Mouse (Mus musculus) gastrocnemius, adult 2 months (tissue): ENCODE measurements around the gene Gm42906. TPM values are rescaled to one million over a fixed set of nuclear protein-coding genes. Genes with fewer than 3 reads are reported as not detected.

Experiments
- DNase-seq: peaks from one replicate; pipeline ENCODE4 v3.0.0; 2022
- H3K27ac ChIP-seq: fragments of 200-600 bp; 2 replicates; pipeline ENCODE4 v1.8.1; 2022; ENCODE audit warnings: mild to moderate bottlenecking
- H3K4me3 ChIP-seq: fragments of 200-600 bp; 2 replicates; pipeline ENCODE4 v1.8.1; 2022; ENCODE audit warnings: mild to moderate bottlenecking, moderate library complexity
- CTCF ChIP-seq: fragments of 200-600 bp; IDR thresholded peaks from 2 replicates; pipeline ENCODE4 v1.8.1; 2022; ENCODE audit warnings: antibody characterized with exemption, mild to moderate bottlenecking, moderate library complexity
- intact Hi-C: fragments of 180-260 bp; cut with DNase I; formaldehyde crosslinking; loops from one replicate; pipeline ENCODE4 v1.15.1; 2025
- total RNA-seq, 2 experiments: library from RNA; stranded (reverse); gene quantifications; 2 replicates each; pipeline ENCODE4 v1.2.3; 2021

Gm42906 gene
- total RNA-seq, 2 experiments from 2014 or later = 1.1 to 1.3 TPM

GRCm38 (mm10) chr5:151092886-151093665, 334.9 kb downstream of the Gm42906 start:
- intact Hi-C loops = no loop called here
- no peak overlapping the region for H3K4me3 ChIP-seq
- H3K27ac ChIP-seq = no peak overlapping the region
- no peak for TF ChIP-seq CTCF
- no peak for DNase-seq

DNA sequence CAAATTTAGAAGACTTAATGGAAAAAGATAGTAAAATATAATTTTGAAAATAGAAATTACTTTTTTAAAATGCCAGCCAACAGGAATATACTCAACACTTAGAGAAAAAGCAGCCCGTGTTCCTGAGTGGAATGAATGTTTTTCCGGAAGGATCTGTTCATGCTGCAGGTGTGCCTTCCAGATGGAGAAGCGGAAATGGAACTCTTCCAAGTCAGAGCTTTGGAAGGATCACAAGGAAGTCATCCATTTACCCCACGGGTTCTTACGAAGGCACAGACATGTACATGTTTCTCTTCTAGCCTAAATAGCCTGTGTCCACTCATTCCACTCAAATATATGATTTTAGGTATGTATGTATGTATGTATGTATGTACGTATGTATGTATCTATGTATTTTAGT, 337.0 kb downstream of the Gm42906 start:
- Histone ChIP-seq H3K4me3 (no peak overlapping the region), H3K27ac (no peak overlapping the region)
- DNase-seq = no peak
- intact Hi-C loops = no loop called here
- TF ChIP-seq CTCF = no peak

DNA sequence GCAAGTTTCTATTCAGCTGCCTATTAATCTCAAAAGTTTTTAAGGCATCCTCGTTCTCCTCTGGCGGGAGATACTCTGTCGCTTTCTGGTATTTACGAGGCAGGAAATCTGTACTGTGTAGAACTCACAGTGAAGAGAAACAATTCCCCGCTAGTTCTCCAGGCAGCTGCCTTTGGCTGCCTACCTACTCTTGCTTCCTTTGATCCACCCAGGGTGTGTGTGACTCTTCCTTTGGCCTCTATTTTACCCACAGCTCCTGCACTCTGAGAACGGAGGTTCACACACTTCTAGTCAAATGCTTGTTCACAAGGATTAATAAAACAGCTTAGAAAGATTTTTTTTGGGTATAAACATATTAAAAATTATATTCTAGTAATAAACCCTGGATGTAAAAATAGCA, 338.8 kb downstream of the Gm42906 start:
- no peak for TF ChIP-seq CTCF
- intact Hi-C loops = no loop called here
- no peak for DNase-seq

DNA sequence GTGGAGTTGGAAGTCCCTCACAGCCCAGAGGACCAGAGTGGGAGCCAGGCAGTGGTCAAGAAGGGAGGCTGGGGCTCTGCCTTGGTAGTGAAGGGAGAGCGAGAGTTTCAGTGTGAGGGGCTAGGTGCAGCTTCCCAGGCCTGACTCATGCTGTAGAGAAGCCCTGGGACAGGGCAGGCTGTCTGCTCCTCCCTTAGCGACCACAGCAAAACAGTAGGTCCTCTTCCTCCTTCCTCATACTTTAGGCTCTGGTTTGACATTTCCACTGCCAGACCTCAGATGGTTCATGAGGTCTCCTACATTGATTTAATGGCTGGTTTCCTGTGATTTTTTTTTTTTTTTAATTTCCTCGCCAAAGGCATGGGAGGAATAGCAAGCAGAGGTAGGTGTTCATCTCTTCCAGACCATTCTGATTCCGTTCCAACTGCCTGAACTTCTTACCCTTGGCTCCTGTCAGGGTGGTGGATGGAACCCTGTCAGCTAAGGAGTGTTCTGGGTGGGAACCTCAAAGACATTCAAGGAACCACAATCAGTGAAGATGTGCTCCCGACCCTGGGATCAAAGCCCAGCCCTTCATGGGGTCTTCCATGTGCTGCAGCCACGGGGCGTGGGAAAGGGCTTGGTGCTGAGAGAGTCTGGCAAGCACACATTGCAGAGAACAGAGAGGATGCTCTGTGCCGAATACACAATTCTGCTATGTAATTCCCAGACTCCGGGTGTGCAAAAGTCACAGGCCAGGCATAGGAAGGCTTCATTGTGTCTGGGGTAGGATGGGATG, 341.3 kb downstream of the Gm42906 start:
- DNase-seq = peak; percentile 45
- H3K4me3 ChIP-seq = peak overlapping the region; percentile 29
- TF ChIP-seq CTCF = no peak
- H3K27ac ChIP-seq = peak overlapping the region; percentile 71
- intact Hi-C loops = no loop called here

More for the DNA sequence above, 338.8 kb downstream of the Gm42906 start:
- H3K27ac ChIP-seq = peak overlapping the region; percentile 72
- peak overlapping the region; percentile 30; the same call in 1 of the 2 replicates for H3K4me3 ChIP-seq

- Histone ChIP-seq H3K4me3 (no peak overlapping the region), H3K27ac (peak overlapping the region; percentile 71)
- TF ChIP-seq CTCF = no peak
- intact Hi-C loops = no loop called here
- DNase-seq = no peak
These were observed 342.2 kb downstream of the Gm42906 start for GRCm38 (mm10) chr5:151085749-151086148.

GRCm38 (mm10) chr5:151080276-151080675, 347.7 kb downstream of the Gm42906 start:
- no peak for TF ChIP-seq CTCF
- intact Hi-C loops = no loop called here
- no peak overlapping the region for H3K27ac ChIP-seq
- no peak for DNase-seq
- no peak overlapping the region for H3K4me3 ChIP-seq

DNA sequence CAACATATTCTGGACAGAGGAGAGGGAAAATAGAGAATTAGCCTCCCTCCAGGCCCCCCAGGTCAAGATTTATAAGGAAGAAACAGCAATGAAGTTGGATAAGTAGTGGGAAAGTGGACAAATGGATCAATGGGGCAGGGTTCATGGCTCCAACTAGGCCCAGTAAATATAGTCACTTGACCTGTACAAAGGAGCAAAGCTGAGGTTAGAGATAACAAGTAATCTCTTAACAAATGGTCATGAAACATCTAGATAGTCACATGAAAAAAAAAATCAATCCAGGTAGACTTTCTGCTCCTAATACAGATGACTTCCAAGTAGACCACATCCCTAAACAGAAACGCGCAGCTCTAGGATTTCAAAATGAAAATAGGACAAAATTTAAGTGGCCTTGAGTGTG, 350.0 kb downstream of the Gm42906 start:
- intact Hi-C loops = no loop called here
- no peak overlapping the region for H3K27ac ChIP-seq
- no peak overlapping the region for H3K4me3 ChIP-seq
- TF ChIP-seq CTCF = no peak
- DNase-seq = no peak

- TF ChIP-seq CTCF = no peak
- intact Hi-C loops = no loop called here
- Histone ChIP-seq H3K4me3 (no peak overlapping the region), H3K27ac (peak overlapping the region; percentile 9; the same call in 1 of the 2 replicates)
- DNase-seq = no peak
These were observed 351.0 kb downstream of the Gm42906 start for GRCm38 (mm10) chr5:151076917-151077316.

- 0 out of 2 replicates have a peak overlapping the region, but pooled peaks have one; percentile 12 for H3K27ac ChIP-seq
- H3K4me3 ChIP-seq = no peak overlapping the region
- TF ChIP-seq CTCF = no peak
- DNase-seq = no peak
- intact Hi-C loops = no loop called here
These were observed 353.7 kb downstream of the Gm42906 start for GRCm38 (mm10) chr5:151074282-151074681.

GRCm38 (mm10) chr5:151071430-151071829, 356.5 kb downstream of the Gm42906 start:
- TF ChIP-seq CTCF = no peak
- peak overlapping the region; percentile 43; the same call in 1 of the 2 replicates for H3K27ac ChIP-seq
- no peak overlapping the region for H3K4me3 ChIP-seq
- DNase-seq = peak; percentile 49
- intact Hi-C loops = no loop called here

- TF ChIP-seq CTCF = no peak
- DNase-seq = no peak
- H3K4me3 ChIP-seq = no peak overlapping the region
- intact Hi-C loops = no loop called here
- H3K27ac ChIP-seq = peak overlapping the region; percentile 43; the same call in 1 of the 2 replicates
These were observed 357.1 kb downstream of the Gm42906 start for GRCm38 (mm10) chr5:151070896-151071295.

DNA sequence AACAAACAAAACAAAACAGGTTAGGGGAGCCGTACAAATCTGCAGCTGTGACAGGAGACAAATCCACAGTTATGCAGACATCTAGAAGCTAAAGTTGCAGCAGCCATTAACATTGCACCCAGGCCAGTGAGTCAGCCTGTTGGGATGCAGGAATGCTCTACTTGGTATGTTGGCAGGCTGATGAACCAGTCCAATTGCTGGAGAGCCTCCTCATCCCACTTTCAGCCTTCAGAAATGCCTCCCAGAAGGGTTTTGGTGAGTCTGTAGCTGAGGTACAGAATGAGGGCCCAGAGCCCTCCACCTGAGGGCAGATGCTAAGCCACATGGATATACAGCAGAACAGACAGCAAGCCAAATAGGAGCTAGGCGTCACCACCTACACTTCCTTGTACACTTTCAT, 358.4 kb downstream of the Gm42906 start:
- no peak for DNase-seq
- Histone ChIP-seq H3K27ac (peak overlapping the region; percentile 46), H3K4me3 (no peak overlapping the region)
- intact Hi-C loops = loop anchor here (10.0 kb wide), 1 partner anchor 295 kb away; no protein-coding TSS in a partner anchor
- no peak for TF ChIP-seq CTCF

DNA sequence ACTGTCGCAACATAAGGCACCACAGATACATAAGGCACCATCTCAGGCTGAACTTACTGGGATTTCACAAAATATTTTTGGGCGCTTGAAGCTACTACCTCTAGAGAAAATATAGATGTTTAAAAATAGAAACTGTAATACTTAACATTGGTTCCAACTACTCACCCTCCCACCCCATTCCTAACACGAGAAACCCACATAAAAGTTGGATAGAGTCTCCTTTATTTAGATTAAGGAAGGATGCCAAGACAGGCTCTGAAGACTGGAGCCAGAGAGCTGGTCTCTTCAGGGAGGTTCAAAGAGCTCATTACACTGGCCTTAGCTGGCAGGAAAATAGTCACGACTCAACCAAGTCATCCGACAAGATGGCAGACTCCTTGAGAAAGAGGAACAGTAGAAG, 361.9 kb downstream of the Gm42906 start:
- Histone ChIP-seq H3K27ac (peak overlapping the region; percentile 76), H3K4me3 (no peak overlapping the region)
- TF ChIP-seq CTCF = no peak
- no peak for DNase-seq
- intact Hi-C loops = loop anchor here (10.0 kb wide), 1 partner anchor 299 kb away; no protein-coding TSS in a partner anchor
